Mouse (Mus musculus) telencephalon, adult 2 months (tissue): ENCODE data around the gene Fam107a.
"Not testable (repeated sequence)": the region's sequence is repeated elsewhere in the genome, so short reads cannot be mapped to it uniquely, and the experiment has no call there.

ENCODE experiments used
- DNase-seq: peaks from one replicate; pipeline ENCODE4 v3.0.0-alpha.2; 2011; ENCODE audit warnings: low read depth, low spot score

The Fam107a gene

DNA sequence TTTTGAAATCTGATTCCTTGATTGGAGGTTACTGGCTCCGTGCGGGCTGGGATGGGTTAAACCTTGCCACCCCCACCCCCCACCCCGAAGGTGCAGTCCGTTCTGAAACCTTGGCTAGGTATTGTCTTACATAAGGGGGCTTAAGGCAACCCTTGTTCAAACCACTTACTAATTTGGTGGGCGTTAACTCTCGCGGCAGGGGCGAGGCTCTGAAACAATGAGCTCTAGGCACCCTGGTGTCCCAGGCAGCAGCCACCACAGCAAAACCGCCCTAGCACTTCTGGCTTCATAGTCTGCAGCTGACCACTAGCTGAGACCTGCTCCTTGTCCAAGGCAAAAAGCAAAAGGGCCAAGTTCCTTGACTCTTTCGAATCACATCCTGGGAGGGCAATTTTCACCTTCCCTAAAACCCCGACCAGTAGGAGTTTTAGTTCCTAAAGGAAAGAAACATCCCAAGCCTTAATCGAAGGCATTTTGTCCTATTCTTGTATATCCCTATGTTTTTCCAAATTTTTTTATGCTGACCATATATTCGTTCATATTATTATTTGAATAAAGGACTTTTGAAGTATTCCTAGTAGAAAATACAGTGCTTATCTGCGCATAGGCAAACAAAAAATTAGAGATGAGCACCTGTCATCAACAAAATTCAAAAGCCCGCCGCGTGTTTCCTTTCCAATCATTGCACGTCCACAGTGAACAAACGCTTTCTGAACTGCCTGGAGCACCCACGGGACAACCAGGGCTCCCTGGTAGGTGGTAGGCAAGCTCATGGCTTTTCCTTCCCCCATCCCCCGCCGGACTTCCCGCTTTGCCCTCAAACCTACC is 1.2 kb downstream of the Fam107a start:
- DNase-seq = no peak

- no peak for DNase-seq
Observed at GRCm38 (mm10) chr14:8315169-8315568, 2.7 kb downstream of the Fam107a start.

DNA sequence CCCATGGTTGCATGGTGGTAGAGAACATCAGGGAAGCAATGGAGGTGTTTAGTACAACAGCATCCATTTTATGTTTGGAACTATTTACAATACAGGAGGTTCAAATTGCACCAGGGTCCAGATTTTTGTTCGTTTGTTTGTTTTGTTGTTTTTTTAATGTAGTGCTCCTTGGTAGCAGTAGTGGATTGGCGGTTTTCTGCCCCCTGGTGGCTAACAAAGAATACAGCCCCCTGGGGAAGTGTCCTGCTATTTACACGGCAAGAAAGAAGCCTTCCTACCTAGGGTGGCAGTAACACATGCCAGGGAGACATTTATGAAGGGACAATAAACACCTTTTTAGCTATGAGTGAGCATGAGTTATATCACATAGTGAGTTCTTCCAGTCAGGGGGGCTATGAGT is 3.3 kb downstream of the Fam107a start:
- DNase-seq = no peak

- no peak for DNase-seq
Observed at GRCm38 (mm10) chr14:8313877-8314276, 3.9 kb downstream of the Fam107a start.

DNA sequence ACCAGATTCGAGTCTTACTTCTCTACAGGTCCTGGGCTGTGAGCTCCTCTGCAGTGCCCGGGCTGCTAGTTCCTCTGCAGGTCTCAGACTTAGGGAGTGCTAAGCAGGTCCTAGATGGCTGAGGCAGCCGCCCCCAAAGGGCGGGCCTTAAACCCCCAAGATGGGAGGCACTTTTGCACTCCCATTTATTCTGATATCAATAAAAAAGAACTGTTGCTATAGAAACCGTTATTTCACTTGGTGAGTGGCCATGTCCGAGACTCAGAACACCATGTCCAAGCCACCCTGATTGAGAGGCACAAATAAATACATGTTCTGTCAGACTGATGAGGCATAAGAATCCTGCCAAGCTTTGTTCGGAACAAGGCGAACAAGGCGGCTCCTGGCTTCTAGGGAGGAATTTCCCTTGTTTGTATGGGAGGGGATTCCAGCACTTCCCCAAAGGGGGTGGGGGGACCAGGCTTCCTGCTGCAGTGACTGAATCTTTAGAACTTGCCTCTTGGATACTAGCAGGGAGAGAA is 8.1 kb downstream of the Fam107a start:
- DNase-seq = no peak

- no peak for DNase-seq
Observed at GRCm38 (mm10) chr14:8308650-8309049, 9.2 kb downstream of the Fam107a start.

DNA sequence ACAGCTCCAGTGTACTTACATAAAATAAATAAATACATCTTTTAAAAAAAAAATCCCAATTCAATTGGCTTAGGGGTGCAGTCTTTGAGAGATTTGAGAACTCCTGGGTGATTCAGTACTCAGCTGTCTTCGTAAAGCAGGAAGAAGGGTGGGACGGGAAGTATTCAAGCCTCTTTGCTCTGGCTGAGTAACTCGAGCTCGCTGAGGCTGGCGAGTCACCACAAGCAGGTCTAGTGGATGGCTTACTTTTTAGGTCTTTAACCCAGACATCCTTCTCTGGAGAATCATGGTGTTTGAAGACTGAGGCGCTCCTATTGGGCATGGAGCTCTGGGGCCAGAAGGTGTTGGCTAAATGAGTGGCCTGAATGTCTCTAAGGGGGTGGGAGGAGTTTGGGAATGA is 10.9 kb downstream of the Fam107a start:
- no peak for DNase-seq

DNA sequence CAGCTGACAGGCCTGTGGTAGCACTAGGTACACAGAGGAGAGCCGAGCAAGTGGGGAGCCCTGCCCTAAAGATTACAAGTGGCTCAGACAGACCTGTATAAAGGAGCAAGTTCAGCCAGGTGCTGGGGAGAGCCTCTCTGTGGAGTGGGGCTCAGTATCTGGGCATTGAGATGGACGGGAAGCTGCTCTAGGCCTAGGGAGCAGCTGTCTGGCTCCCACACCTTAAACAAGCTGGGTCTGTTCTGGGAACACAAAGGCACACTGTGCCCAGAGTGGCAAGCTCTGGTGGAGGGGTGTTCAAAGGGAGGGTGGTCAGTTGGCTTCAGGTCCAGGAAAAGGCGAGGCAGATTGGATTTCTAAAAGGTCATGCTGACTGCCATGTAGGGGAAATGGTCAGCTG is 12.8 kb downstream of the Fam107a start:
- DNase-seq = no peak

- no peak for DNase-seq
Observed at GRCm38 (mm10) chr14:8304082-8304481, 13.7 kb downstream of the Fam107a start.

GRCm38 (mm10) chr14:8302687-8303086 is 15.1 kb downstream of the Fam107a start:
- no peak for DNase-seq

DNA sequence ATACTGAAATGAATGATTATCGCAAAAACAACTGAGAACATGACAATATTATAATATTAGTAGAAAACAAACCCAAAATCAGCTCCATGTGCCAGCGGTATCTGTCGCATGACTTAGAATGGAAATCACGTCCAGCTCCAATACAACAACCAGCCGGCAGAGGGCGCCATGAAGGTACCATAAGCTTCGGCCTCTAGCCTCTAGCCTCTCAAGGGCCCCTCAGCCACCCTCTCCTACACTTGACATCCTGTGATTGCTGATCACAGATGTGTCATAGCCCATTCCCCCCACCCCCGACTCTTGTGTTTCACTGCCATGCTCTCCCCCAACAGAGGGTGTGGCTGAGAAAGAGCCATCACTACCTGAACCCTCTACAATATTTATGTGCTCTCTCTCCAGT is 17.5 kb downstream of the Fam107a start:
- DNase-seq = no peak

DNA sequence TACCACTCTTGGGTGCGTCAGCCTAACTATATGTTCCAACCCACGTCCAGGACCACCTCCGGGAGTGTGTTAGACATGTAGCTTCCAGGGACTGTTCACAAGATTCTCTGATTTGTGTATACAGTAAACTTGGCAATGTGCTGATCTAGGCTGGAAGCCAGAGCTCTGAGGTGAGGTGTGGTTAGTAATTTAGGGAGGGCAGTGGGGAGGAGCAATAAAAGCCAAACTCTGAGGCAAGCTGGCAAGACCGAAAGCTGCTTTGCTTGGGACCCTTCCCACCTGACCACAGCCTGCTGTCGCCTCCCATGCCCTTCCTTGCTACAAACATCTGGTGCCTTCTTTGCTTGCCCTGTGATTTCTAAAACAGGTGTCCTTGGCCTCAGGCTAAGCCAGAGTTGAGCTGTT is 19.9 kb downstream of the Fam107a start:
- no peak for DNase-seq

GRCm38 (mm10) chr14:8294257-8294656 is 23.6 kb downstream of the Fam107a start:
- no peak for DNase-seq

DNA sequence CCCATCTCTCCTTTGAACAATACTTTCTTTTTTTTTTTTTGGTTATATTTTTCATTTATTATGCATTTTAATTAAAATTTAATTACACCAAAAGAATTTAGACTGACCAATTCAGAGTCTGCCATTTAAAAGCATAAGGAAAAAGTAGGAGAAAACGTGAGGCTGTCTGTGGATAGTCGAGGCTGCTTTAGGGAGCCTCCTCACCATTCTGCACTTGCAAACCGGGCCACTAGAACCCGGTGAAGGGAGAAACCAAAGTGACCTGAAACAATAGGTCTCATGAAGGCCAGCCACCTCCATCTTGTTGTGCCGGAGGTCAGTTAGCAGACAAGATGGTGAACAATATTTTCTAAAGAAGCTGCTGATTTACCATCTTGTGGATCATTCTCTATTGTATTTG is 31.2 kb downstream of the Fam107a start:
- DNase-seq = not testable (repeated sequence)

GRCm38 (mm10) chr14:8283784-8284183 is 34.0 kb downstream of the Fam107a start:
- no peak for DNase-seq

GRCm38 (mm10) chr14:8271281-8271680 is 46.5 kb downstream of the Fam107a start:
- DNase-seq = not testable (repeated sequence)

DNA sequence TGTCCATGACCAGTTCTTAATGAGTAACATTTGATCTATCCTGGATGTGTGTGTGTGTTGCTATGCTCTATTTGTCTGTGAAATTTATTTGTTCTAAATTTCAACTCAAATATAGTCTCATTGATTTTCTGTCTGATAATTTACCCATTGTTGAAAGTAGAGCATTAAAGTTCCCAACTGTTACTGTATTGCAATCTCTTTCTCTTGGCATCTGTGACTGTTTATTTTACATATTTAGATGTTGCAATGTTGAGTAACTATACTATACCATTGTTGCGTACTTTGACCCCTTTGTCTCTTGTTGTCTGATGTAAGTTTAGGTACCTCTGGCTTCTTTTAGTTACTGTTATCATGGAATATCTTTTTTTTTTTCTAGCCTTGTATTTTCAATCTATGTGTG is 53.4 kb downstream of the Fam107a start:
- no peak for DNase-seq

GRCm38 (mm10) chr14:8262242-8262641 is 55.6 kb downstream of the Fam107a start:
- DNase-seq = no peak

DNA sequence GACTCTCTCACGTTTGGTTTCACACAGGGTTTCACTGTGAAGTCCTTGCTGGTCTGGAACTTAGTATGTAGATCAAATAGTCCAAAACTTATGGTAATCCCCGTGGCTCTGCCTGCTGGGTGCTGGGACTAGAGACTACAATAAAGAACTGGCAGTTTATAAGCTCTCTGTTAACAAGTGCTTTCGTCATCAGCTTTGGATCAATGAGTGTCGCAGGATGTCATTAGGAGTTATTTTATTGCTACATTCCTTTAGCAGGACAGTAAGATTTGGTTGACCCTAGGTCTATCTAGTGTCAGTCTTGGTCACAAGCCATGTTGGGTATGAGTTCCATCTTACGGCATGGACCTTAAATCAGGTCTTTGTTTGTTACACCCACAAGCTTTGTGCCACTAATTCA is 57.6 kb downstream of the Fam107a start:
- DNase-seq = no peak

DNA sequence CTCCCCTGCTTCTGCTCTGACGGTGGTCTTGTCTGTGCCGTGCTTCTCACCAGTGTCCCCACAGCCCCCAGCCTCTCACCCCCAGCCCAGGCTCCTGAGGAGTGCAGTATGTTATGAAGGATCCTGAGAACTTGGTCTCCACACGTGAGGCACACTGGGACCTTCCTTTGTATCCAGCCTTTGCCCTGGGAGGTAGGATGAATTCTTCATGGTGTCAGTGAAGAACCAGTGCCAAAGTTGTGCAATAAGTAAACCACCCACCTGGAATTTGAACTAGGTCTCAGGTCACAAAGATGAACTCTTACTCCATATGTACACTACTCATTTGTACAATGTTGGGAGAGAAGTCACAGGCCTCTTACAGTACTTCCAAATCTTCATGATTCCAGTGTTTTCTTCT is 58.7 kb downstream of the Fam107a start, which contains the start of gene Acox2:
Acox2 (minus strand) TSS at position 188 of the 400 bp plus-strand sequence.
- no peak for DNase-seq

- DNase-seq = no peak
Observed at GRCm38 (mm10) chr14:8258752-8259151, 59.1 kb downstream of the Fam107a start.

DNA sequence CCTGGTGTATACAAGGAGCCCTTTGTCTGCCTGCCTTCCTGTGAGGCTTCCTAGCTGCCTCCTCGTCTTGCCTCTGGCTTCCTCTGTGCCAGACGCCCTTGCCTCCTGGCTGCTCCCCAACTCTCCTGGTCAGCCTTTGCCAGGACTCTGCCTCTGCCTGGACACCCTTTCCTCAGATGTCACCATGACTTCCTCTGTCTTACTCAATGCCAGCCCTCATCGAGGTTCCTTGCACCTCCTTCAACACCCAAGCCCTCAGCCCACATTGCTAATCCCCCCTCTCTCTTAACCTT is 59.5 kb downstream of the Fam107a start:
- DNase-seq = no peak

- no peak for DNase-seq
Observed at GRCm38 (mm10) chr14:8257521-8258334, 60.1 kb downstream of the Fam107a start.
